8 mouse cellular contexts compared by ENCODE assay signal in the genomic region with DNA sequence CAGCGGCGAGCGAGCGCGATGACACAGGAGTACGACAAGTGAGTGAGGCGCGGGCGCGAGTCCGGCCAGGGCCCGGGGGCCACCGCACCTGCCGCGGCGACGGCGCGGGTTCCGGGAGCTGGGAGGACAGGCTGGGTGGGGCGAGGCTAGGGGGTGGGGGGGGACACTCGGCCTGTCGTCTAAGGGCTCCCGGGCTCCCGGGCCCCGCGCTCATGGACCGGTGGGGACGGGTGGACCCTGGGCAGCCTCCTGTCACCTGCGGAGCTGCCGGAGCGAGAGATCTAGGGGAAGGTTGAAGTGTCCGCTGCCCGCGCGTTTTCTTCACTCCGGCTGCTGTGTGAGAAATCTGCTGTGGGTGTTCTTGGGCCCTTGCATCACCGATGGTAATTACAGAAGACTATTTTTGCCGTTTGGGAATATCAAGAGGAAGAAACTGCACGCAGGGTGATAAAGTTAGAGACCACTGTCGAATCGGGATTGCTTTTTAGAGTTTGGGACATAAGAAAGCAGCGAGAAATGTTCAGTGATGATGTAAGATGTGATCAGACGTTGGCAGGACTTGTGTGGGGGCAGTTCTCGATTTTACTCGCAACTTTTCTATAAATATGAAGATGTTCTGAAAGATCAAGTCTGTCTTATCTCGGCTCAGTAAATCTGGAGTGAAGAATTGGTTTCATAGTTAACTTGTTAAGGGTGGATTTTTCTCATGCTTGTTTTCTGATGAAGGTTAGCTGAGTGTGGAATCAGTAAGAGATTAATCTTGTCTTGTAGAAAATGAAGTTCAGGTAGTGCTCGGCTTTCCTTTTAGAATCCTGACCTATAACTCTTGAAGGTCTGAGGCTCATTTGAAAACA. TPM values are rescaled to one million over a fixed set of nuclear protein-coding genes. Genes with fewer than 3 reads are reported as not detected.
DNase-seq lines count a peak whose midpoint lies in the region; ATAC-seq lines count a peak whose summit lies in the region.

No protein-coding gene starts in this region.

- no peaks in the 10 kb centered on the region for H3K9me3 ChIP-seq in lung, embryonic 16.5 days (ENCODE audit: control insufficient read depth, low read length)
- H3K9me3 ChIP-seq in hindbrain, embryonic 16.5 days (ENCODE audit: control insufficient read depth, low read length) = no peaks in the 10 kb centered on the region
- no peaks in the 10 kb centered on the region for H3K9me3 ChIP-seq in midbrain, embryonic 12.5 days

- H3K4me1 ChIP-seq in lung, embryonic 16.5 days (replicated peaks; ENCODE audit: control insufficient read depth, insufficient read depth, low read length) = peaks cover 13% of the 10 kb centered on the region
- peaks cover 4% of the 10 kb centered on the region for H3K4me1 ChIP-seq in hindbrain, embryonic 16.5 days (ENCODE audit: control insufficient read depth, insufficient read depth, low read depth, low read length)
- peaks cover 6% of the 10 kb centered on the region; the same call in 1 of the 2 replicates for H3K4me1 ChIP-seq in midbrain, embryonic 12.5 days

- H3K9ac ChIP-seq in lung, embryonic 16.5 days (ENCODE audit: low read length) = peak overlapping the region; percentile 67
- peak overlapping the region; percentile 72 for H3K9ac ChIP-seq in hindbrain, embryonic 16.5 days (ENCODE audit: low read depth, low read length)
- peak overlapping the region; percentile 43 for H3K9ac ChIP-seq in midbrain, embryonic 12.5 days (replicated peaks)

- peaks cover 22% of the 10 kb centered on the region for H3K27me3 ChIP-seq in lung, embryonic 16.5 days (ENCODE audit: control insufficient read depth, insufficient read depth, low read depth, low read length)
- peaks cover 15% of the 10 kb centered on the region for H3K27me3 ChIP-seq in hindbrain, embryonic 16.5 days (replicated peaks; ENCODE audit: control insufficient read depth, insufficient read depth, low read length)
- H3K27me3 ChIP-seq in midbrain, embryonic 12.5 days = peaks cover 52% of the 10 kb centered on the region

- WGBS in lung, embryonic 16.5 days = 5% methylated on average over 39 of the region's 48 CpGs
- 5% methylated on average over 39 of the region's 48 CpGs for WGBS in hindbrain, embryonic 16.5 days
- 6% methylated on average over 44 of the region's 48 CpGs for WGBS in midbrain, embryonic 12.5 days

- peak; percentile 22 for DNase-seq in adrenal gland, postnatal 14 days
- DNase-seq in adrenal gland, adult 8-10 months = no peak
- no peak for DNase-seq in lung, adult 18-20 months
- DNase-seq in urinary bladder, postnatal 4 days (ENCODE audit: low spot score in 2 of 2) = no peak
- DNase-seq in urinary bladder, postnatal 25 days (ENCODE audit: low spot score) = no peak

- peak; percentile 39 for ATAC-seq in lung, embryonic 16.5 days (ENCODE audit: low read depth)
- no peak for ATAC-seq in hindbrain, embryonic 16.5 days
- peak; percentile 59 for ATAC-seq in midbrain, embryonic 12.5 days (ENCODE audit: low FRiP score, low read depth)

- no peaks in the 10 kb centered on the region; the same call in 1 of the 2 replicates for H3K36me3 ChIP-seq in lung, embryonic 16.5 days (ENCODE audit: control insufficient read depth, insufficient read depth, low read length)
- H3K36me3 ChIP-seq in hindbrain, embryonic 16.5 days (ENCODE audit: control insufficient read depth, insufficient read depth, low read length) = no peaks in the 10 kb centered on the region
- H3K36me3 ChIP-seq in midbrain, embryonic 12.5 days = no peaks in the 10 kb centered on the region

- H3K4me3 ChIP-seq in lung, embryonic 16.5 days (ENCODE audit: low read length) = peak overlapping the region; percentile 64
- peak overlapping the region; percentile 79 for H3K4me3 ChIP-seq in hindbrain, embryonic 16.5 days (ENCODE audit: low read length)
- H3K4me3 ChIP-seq in midbrain, embryonic 12.5 days = peak overlapping the region; percentile 60

- H3K27ac ChIP-seq in lung, embryonic 16.5 days (ENCODE audit: low read length) = no peak overlapping the region
- peak overlapping the region; percentile 36; the same call in 1 of the 2 replicates for H3K27ac ChIP-seq in hindbrain, embryonic 16.5 days (ENCODE audit: low read depth, low read length)
- no peak overlapping the region for H3K27ac ChIP-seq in midbrain, embryonic 12.5 days (replicated peaks)

- peak overlapping the region; percentile 96 for H3K4me2 ChIP-seq in lung, embryonic 16.5 days (ENCODE audit: low read depth, low read length)
- peak overlapping the region; percentile 69 for H3K4me2 ChIP-seq in hindbrain, embryonic 16.5 days (ENCODE audit: low read length)
- peak overlapping the region; percentile 64 for H3K4me2 ChIP-seq in midbrain, embryonic 12.5 days (replicated peaks)

RNA-seq across cellular contexts. Expression of a gene that starts 0.6 kb away (rescaled TPM):
- total RNA-seq in adrenal gland, postnatal 14 days (2021) = 1.1 and 1.2 TPM in 2 replicates
- under 1 TPM; 0.46 to 0.73 (median 0.59) TPM for total RNA-seq in adrenal gland, adult 8-10 months (2022)
- 4.1 and 4.2 TPM in 2 replicates for polyA plus RNA-seq in lung, embryonic 16.5 days (2015; fragmentation: Nextera tagmentation; extraction: Ambion mirVana)
- 1.2 and 1.8 TPM in 2 replicates for polyA plus RNA-seq in hindbrain, embryonic 16.5 days (2015; fragmentation: Nextera tagmentation; extraction: Ambion mirVana)
- polyA plus RNA-seq in midbrain, embryonic 12.5 days (2016; fragmentation: Nextera tagmentation; extraction: Ambion mirVana) = 0.64 and 0.75 TPM in 2 replicates
